Mouse (Mus musculus): ENCODE data around the gene Gm42674. TPM values are rescaled to one million over a fixed set of nuclear protein-coding genes. Genes with fewer than 3 reads are reported as not detected.

The Gm42674 gene
- polyA plus RNA-seq, 1 experiment from 2014 or later = not detected

DNA sequence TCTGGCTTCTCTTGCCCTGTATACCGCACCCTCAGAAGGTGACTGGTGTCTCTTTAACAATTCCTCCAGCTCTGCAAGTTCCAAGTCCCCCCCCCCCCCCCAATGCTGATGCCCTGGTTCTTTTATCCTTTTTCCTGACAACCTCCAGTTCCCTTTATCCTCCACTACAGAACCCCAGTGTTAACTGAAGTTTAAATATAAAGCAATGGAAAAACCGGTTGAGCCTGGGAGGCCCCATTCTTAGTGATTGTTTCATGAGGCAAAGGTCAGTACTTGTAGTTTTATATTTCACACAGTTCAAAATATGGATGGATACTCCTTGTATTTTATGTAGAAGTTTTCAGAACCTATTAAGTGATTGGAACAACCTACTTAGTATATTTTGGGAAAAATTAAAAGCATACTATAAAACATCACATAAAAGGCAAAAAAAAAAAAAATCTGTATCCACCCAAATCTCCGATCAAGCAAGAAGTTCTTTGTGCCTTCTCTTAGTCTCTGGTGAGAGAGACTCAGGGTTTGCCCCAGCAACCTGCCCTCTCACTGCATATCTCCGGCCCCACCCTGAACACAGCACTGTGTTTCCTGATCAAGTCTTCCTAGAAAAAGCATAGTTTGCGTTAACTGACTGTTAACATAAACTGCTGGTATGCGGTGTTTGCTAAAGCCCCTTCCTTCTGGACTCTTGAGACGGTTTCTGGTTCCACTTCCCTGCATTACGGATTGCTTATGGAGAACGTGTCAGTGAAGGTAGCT lies 24.7 kb downstream of the Gm42674 start:
- H3K27ac ChIP-seq = no peak overlapping the region
- H3K9me3 ChIP-seq (replicated peaks) = no peaks in the 10 kb centered on the region
- WGBS (ENCODE audit: insufficient replicate concordance) = 53% methylated on average over 9 of the region's 9 CpGs
- ATAC-seq (ENCODE audit: low read depth) (no peak), DNase-seq (no peak)
- H3K36me3 ChIP-seq = no peaks in the 10 kb centered on the region
- H3K4me3 ChIP-seq (replicated peaks) = no peak overlapping the region
- no peak overlapping the region for H3K9ac ChIP-seq
- H3K4me2 ChIP-seq = no peak overlapping the region
- no peaks in the 10 kb centered on the region for H3K4me1 ChIP-seq (replicated peaks)
- H3K27me3 ChIP-seq = no peaks in the 10 kb centered on the region

- H3K4me1 ChIP-seq (replicated peaks) = no peaks in the 10 kb centered on the region
- H3K4me2 ChIP-seq = no peak overlapping the region
- H3K4me3 ChIP-seq (replicated peaks) = no peak overlapping the region
- ATAC-seq (ENCODE audit: low read depth) (no peak), DNase-seq (no peak)
- 61% methylated on average over 5 of the region's 5 CpGs for WGBS (ENCODE audit: insufficient replicate concordance)
- H3K36me3 ChIP-seq = no peaks in the 10 kb centered on the region
- no peak overlapping the region for H3K27ac ChIP-seq
- no peak overlapping the region for H3K9ac ChIP-seq
- H3K27me3 ChIP-seq = no peaks in the 10 kb centered on the region
- no peaks in the 10 kb centered on the region for H3K9me3 ChIP-seq (replicated peaks)
Measured at GRCm38 (mm10) chr3:90627366-90627765, 25.7 kb downstream of the Gm42674 start.

- no peaks in the 10 kb centered on the region for H3K4me1 ChIP-seq (replicated peaks)
- no peak for DNase-seq
- H3K4me2 ChIP-seq = no peak overlapping the region
- ATAC-seq (ENCODE audit: low read depth) = no peak
- WGBS (ENCODE audit: insufficient replicate concordance) = 48% methylated on average over 4 of the region's 4 CpGs
- H3K4me3 ChIP-seq (replicated peaks) = no peak overlapping the region
- no peaks in the 10 kb centered on the region for H3K36me3 ChIP-seq
- H3K27ac ChIP-seq = no peak overlapping the region
- H3K9ac ChIP-seq = no peak overlapping the region
- no peaks in the 10 kb centered on the region for H3K27me3 ChIP-seq
- H3K9me3 ChIP-seq (replicated peaks) = no peaks in the 10 kb centered on the region
Measured at GRCm38 (mm10) chr3:90627807-90628206, 26.1 kb downstream of the Gm42674 start.

DNA sequence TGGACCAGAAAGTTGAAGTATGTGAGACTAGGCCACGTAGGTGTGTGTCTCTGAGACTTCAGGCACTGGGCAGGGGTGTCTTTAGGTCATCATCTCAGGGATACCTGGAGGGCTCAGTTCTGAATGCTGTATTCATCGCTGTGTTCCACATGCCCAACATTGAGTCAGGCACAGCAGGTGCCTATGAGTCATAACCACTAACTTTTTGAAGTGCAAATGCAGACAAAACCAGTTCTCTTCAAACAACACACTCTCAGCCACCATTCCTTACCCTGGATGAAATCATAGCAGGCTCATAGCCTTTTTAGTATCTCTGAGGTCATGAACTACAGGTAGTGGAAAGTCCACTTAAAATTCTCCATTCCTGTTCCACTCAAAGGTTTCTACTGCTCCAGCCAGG lies 27.6 kb downstream of the Gm42674 start:
- Histone ChIP-seq H3K4me3 (replicated peaks) (no peak overlapping the region), H3K36me3 (no peaks in the 10 kb centered on the region), H3K9me3 (replicated peaks) (no peaks in the 10 kb centered on the region), H3K4me1 (replicated peaks) (no peaks in the 10 kb centered on the region), H3K4me2 (no peak overlapping the region), H3K27ac (no peak overlapping the region), H3K27me3 (no peaks in the 10 kb centered on the region), H3K9ac (no peak overlapping the region)
- WGBS (ENCODE audit: insufficient replicate concordance) = 59% methylated on average over 2 of the region's 2 CpGs
- no peak for ATAC-seq (ENCODE audit: low read depth)
- no peak for DNase-seq

DNA sequence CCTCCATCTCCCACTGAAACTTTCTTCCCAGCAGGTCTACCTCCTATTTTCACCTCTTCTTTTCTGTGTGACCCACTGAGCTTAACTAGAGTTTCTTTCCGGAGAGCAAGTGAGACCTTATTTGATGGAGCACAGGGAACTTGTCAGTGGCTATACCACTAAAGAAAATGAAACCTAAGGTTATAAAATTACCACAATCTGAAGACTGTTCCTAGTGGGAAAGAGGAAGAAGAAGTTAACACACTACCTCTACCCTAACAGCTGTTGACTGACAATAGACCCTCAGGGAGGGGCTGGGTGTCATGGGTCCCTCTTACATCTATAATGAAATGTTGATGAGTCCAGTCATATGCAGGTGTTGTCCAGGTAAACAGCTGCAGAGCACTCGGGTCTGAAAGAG lies 30.3 kb downstream of the Gm42674 start:
- no peaks in the 10 kb centered on the region for H3K4me1 ChIP-seq (replicated peaks)
- H3K4me2 ChIP-seq = no peak overlapping the region
- no peaks in the 10 kb centered on the region for H3K36me3 ChIP-seq
- no peak for DNase-seq
- no peaks in the 10 kb centered on the region for H3K9me3 ChIP-seq (replicated peaks)
- H3K9ac ChIP-seq = no peak overlapping the region
- H3K27ac ChIP-seq = no peak overlapping the region
- no peaks in the 10 kb centered on the region for H3K27me3 ChIP-seq
- ATAC-seq (ENCODE audit: low read depth) = no peak
- H3K4me3 ChIP-seq (replicated peaks) = no peak overlapping the region
- WGBS (ENCODE audit: insufficient replicate concordance) = 42% methylated on average over 2 of the region's 2 CpGs

DNA sequence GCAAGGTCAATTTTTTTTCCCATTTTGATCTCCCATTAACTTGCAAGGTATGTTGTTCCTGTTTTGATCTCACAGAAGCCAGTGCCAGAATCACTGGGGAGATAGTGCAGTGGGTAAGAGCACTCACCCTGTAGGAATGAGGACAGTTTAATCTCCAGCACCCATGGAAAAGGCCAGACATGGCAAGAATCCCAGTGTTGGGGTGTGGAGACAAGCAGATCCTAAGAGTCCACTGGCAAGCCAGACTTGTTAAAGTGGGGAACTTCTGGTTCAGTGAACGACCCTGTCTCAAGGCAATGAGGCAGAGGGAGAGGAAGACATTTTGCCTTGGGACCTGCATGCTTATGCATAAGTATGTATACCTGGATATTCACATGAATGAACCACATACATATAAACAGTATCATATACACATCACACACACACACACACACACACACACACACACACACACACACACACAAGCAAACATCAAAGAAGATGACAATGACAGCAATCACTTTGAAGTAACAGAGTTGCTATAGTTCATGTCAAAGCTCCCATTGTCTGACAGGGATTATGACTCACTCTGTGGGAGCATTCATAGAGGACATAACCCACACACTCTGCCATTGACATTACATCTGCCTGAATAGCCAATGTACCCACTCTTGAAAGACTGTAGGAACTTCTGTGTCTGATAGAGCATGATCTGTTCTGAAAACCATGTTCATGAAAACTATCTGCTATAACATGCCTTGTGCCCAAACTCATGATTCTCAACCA lies 37.0 kb downstream of the Gm42674 start:
- H3K27me3 ChIP-seq = no peaks in the 10 kb centered on the region
- H3K27ac ChIP-seq = no peak overlapping the region
- DNase-seq (no peak), ATAC-seq (ENCODE audit: low read depth) (no peak)
- H3K9me3 ChIP-seq (replicated peaks) = no peaks in the 10 kb centered on the region
- no peak overlapping the region for H3K4me2 ChIP-seq
- no peak overlapping the region for H3K4me3 ChIP-seq (replicated peaks)
- no peak overlapping the region for H3K9ac ChIP-seq
- WGBS (ENCODE audit: insufficient replicate concordance) = 33% methylated on average over 1 of the region's 1 CpGs
- no peaks in the 10 kb centered on the region for H3K4me1 ChIP-seq (replicated peaks)
- H3K36me3 ChIP-seq = no peaks in the 10 kb centered on the region

DNA sequence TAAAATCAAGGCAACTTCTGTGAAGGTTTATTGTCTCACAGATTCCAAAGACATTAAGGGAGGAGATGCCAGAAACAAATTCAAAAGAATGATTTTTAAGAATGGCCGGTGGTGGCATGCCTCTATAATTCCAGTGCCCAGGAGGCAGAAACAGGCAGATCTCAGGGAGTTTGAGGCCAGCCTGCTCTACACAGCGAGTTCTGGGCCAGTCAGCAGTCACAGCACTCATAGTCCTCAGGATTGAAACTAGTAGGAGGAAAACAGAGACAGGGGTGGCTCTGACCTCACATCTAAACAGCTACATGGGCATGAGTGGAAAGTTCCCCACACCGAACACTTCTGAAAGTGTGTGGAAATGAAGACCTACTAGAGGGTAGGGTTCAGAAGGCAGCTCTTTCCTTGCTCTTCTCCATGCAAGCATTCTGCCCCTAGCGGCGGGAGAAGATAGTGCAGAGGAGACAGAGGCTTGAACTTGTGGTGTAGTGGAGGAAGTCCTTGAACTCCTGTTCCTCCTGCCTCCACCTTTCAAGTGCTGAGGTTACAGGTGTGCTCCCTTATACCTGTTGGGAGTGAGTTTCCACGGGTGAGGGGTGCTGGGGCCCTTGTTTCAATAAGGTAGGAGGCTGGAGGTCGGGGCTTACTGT lies 37.9 kb downstream of the Gm42674 start:
- Histone ChIP-seq H3K36me3 (no peaks in the 10 kb centered on the region), H3K27me3 (no peaks in the 10 kb centered on the region), H3K9me3 (replicated peaks) (no peaks in the 10 kb centered on the region), H3K4me2 (no peak overlapping the region), H3K9ac (no peak overlapping the region), H3K4me1 (replicated peaks) (no peaks in the 10 kb centered on the region), H3K27ac (no peak overlapping the region), H3K4me3 (replicated peaks) (no peak overlapping the region)
- WGBS (ENCODE audit: insufficient replicate concordance) = 33% methylated on average over 7 of the region's 7 CpGs
- no peak for DNase-seq
- ATAC-seq (ENCODE audit: low read depth) = no peak

GRCm38 (mm10) chr3:90640981-90641380 lies 39.3 kb downstream of the Gm42674 start:
- Histone ChIP-seq H3K4me2 (no peak overlapping the region), H3K4me3 (replicated peaks) (no peak overlapping the region), H3K9ac (no peak overlapping the region), H3K4me1 (replicated peaks) (no peaks in the 10 kb centered on the region), H3K36me3 (no peaks in the 10 kb centered on the region), H3K27me3 (no peaks in the 10 kb centered on the region), H3K27ac (no peak overlapping the region), H3K9me3 (replicated peaks) (no peaks in the 10 kb centered on the region)
- DNase-seq (no peak), ATAC-seq (ENCODE audit: low read depth) (no peak)
- WGBS (ENCODE audit: insufficient replicate concordance) = 56% methylated on average over 7 of the region's 7 CpGs

DNA sequence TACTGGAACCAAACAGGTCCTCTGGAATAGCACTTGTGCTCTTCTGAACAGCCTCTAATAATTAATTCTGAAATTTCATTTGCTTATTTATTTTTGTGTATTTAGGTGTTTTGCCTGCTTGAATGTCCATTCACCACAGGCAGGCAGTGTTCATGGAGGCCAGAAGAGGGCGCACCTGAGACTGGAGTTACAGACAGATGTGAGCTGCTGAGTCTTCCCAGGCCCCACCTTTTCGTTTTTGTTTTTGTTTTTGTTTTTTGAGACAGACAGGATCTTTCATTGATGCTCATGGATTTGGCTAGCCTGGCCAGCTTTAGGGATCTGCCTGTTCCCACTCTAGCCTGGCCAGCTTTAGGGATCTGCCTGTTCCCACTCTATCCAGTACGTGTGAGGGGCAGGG lies 42.5 kb downstream of the Gm42674 start:
- no peaks in the 10 kb centered on the region for H3K4me1 ChIP-seq (replicated peaks)
- no peaks in the 10 kb centered on the region for H3K36me3 ChIP-seq
- no peak overlapping the region for H3K27ac ChIP-seq
- H3K9ac ChIP-seq = no peak overlapping the region
- H3K27me3 ChIP-seq = no peaks in the 10 kb centered on the region
- H3K4me3 ChIP-seq (replicated peaks) = no peak overlapping the region
- DNase-seq (no peak), ATAC-seq (ENCODE audit: low read depth) (no peak)
- no peak overlapping the region for H3K4me2 ChIP-seq
- WGBS (ENCODE audit: insufficient replicate concordance) = 32% methylated on average over 3 of the region's 3 CpGs
- no peaks in the 10 kb centered on the region for H3K9me3 ChIP-seq (replicated peaks)

DNA sequence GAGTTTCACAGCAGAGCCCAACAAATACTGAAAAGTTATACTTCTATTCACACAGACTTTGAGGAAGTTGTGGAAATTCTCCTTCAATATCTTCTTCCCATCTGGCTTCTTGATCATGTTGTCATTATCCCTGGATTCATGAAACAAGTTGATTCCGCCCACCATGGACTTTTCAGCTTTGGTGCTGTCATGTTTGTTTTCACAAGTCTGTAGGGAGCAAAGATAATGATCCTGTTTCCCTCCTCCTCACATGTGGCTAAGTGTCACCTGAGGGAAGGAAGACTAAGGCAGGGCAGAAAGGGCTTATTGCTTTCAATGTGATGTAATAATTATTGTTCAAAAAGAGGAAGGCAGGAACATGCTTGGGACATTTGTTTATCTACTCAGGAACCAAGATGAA lies 45.6 kb downstream of the Gm42674 start:
- ATAC-seq (ENCODE audit: low read depth) = no peak
- H3K9ac ChIP-seq = no peak overlapping the region
- H3K4me1 ChIP-seq (replicated peaks) = no peaks in the 10 kb centered on the region
- H3K9me3 ChIP-seq (replicated peaks) = no peaks in the 10 kb centered on the region
- H3K27me3 ChIP-seq = no peaks in the 10 kb centered on the region
- no peak overlapping the region for H3K4me2 ChIP-seq
- no peak overlapping the region for H3K4me3 ChIP-seq (replicated peaks)
- no peak for DNase-seq
- H3K27ac ChIP-seq = no peak overlapping the region
- no peaks in the 10 kb centered on the region for H3K36me3 ChIP-seq
- 43% methylated on average over 1 of the region's 1 CpGs for WGBS (ENCODE audit: insufficient replicate concordance)

DNA sequence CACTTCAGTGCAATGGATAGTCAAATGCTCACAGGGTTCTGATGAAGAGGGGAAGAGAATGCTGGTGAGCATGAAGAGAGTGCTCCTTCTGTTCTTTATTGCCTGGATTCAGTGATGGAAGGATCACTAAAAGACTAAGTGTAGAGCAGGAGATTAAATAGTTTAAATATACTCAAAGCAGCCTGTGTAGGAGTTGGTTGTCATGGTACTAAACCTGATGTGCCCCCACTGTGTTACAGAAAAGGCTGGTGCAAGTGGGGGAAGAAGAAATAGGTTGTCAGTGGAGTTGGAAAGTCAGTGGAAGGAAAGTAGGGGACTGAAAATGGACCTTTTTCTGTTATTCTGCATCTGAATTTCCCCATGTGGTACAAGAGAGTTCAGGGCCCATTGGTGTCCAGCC lies 47.3 kb downstream of the Gm42674 start:
- Histone ChIP-seq H3K9me3 (replicated peaks) (no peaks in the 10 kb centered on the region), H3K27ac (no peak overlapping the region), H3K9ac (no peak overlapping the region), H3K36me3 (no peaks in the 10 kb centered on the region), H3K27me3 (no peaks in the 10 kb centered on the region), H3K4me3 (replicated peaks) (no peak overlapping the region), H3K4me1 (replicated peaks) (no peaks in the 10 kb centered on the region), H3K4me2 (no peak overlapping the region)
- ATAC-seq (ENCODE audit: low read depth) (no peak), DNase-seq (no peak)
